Mouse (Mus musculus) cerebellum, adult 2 months (tissue): ENCODE results near the gene Znrf3.

ENCODE experiments used
- CTCF ChIP-seq: fragments of 200-500 bp; IDR thresholded peaks from 2 replicates; pipeline ENCODE4 v1.5.1; 2011; ENCODE audit warnings: low read depth, mild to moderate bottlenecking, control low read depth, low read length, moderate library complexity, borderline replicate concordance; ENCODE audit not compliant: insufficient read depth
- POLR2A ChIP-seq: fragments of 200-500 bp; IDR thresholded peaks from 2 replicates; pipeline ENCODE4 v1.6.1; 2011; ENCODE audit warnings: low read length, control low read depth, borderline replicate concordance; ENCODE audit not compliant: insufficient read depth

- no peak for TF ChIP-seq CTCF
- TF ChIP-seq POLR2A, result no peak
Observed at GRCm38 (mm10) chr11:5254016-5254415, 190.6 kb downstream of the Znrf3 start.
